Mouse (Mus musculus): ENCODE measurements around the gene Rbfox1. TPM values are rescaled to one million over a fixed set of nuclear protein-coding genes. Genes with fewer than 3 reads are reported as not detected.
A peak's percentile ranks its signal among the peaks of the same experiment; 100 is the strongest.

Gene Rbfox1
- polyA plus RNA-seq, 1 experiment from 2014 or later, result 0.71 TPM

DNA sequence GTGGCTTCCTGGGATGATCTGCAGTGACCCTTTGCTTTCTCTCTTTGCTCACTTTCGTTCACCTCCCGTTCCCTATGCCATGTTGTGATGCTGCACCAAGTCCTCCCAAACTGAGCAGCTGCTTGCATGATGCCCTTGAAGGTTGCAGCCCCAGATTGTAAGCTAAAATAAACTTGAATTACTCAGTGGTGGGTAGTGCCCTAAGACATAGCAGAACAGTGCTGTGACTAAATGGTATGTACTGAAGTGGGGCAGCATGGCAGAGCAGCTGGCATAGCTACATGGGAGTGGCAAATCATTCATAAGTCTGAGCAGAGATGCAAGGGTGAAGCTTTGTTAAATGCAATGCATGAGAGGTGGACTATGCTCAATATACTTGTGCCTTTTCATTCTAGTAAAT, 307.2 kb downstream of the Rbfox1 start:
- WGBS, result 82% methylated on average over 2 of the region's 2 CpGs
- Histone ChIP-seq H3K4me3 (no peak overlapping the region), H3K9me3 (no peaks in the 10 kb centered on the region), H3K27me3 (ENCODE audit: poor library complexity, severe bottlenecking) (no peaks in the 10 kb centered on the region), H3K27ac (no peak overlapping the region), H3K36me3 (replicated peaks) (no peaks in the 10 kb centered on the region), H3K4me1 (no peaks in the 10 kb centered on the region)
- DNase-seq (ENCODE audit: extremely low spot score, low spot score), result no peak

DNA sequence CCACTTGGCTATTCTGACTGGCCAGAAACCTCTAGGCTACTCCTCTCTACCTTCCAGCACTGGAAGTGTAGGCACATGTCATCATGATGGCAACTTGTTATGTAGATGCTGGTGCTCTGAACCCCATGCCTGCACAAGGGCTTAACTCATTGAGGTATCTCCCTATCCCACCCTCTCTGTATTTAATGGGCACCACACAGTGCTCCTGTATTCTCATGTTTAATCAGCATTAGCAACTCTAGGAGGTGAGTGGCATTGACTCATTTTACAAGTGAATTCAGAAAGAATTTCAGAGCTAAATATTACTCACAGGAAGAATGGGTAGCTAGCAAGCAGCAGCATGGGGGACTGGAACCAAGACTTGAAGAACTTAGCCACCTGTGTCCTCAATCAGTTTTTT, 321.3 kb downstream of the Rbfox1 start:
- Histone ChIP-seq H3K4me1 (no peaks in the 10 kb centered on the region), H3K9me3 (no peaks in the 10 kb centered on the region), H3K27me3 (ENCODE audit: poor library complexity, severe bottlenecking) (no peaks in the 10 kb centered on the region), H3K27ac (no peak overlapping the region), H3K36me3 (replicated peaks) (no peaks in the 10 kb centered on the region), H3K4me3 (no peak overlapping the region)
- DNase-seq (ENCODE audit: extremely low spot score, low spot score), result no peak

DNA sequence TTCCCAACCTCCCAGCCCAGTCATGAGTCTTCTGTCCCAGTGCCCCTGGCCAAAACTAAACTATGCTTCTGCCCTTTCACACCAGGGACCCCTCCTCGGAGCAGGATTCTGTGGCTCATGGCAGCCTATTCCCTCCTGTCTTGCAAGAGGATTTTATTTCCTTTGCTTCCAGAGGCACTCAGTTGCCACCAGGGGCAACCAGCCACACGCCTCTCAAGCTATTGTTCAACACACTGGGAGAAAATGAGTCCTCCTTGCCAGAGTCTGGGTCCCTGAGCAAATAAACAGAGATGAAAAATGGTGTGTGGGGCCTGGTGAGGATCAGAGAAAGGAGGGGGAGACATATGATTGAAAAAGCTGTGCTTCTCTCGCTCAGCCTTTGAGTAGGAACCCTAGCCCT, 327.8 kb downstream of the Rbfox1 start:
- H3K27ac ChIP-seq, result peak overlapping the region; percentile 48; the same call in 1 of the 2 replicates
- no peaks in the 10 kb centered on the region for H3K36me3 ChIP-seq (replicated peaks)
- DNase-seq (ENCODE audit: extremely low spot score, low spot score), result peak; percentile 16
- no peak overlapping the region for H3K4me3 ChIP-seq
- peaks cover 16% of the 10 kb centered on the region for H3K4me1 ChIP-seq
- WGBS, result 29% methylated on average over 3 of the region's 3 CpGs
- no peaks in the 10 kb centered on the region for H3K9me3 ChIP-seq
- no peaks in the 10 kb centered on the region for H3K27me3 ChIP-seq (ENCODE audit: poor library complexity, severe bottlenecking)

DNA sequence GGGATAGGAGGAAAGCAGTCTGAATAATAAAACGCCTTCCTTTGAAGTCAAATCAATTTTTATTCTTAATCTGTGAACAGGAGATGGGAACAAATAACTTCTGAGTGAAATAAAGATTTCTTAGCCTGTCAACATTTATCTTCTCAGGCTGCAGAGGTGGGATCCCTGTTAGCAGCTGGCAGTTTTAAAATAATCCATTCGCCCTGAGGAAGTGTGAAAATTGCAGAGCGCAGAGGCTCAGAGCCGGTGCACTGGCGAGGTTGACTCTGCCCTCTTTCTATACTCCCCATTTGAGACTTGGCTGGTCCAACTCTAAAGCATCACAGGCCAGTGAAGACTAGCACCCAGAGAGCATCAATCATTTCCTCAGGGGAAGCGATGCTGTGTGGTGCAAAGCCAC, 342.3 kb downstream of the Rbfox1 start:
- WGBS, result 84% methylated on average over 6 of the region's 6 CpGs
- Histone ChIP-seq H3K27ac (no peak overlapping the region), H3K4me3 (no peak overlapping the region), H3K4me1 (no peaks in the 10 kb centered on the region), H3K36me3 (replicated peaks) (no peaks in the 10 kb centered on the region), H3K9me3 (no peaks in the 10 kb centered on the region), H3K27me3 (ENCODE audit: poor library complexity, severe bottlenecking) (no peaks in the 10 kb centered on the region)
- no peak for DNase-seq (ENCODE audit: extremely low spot score, low spot score)

DNA sequence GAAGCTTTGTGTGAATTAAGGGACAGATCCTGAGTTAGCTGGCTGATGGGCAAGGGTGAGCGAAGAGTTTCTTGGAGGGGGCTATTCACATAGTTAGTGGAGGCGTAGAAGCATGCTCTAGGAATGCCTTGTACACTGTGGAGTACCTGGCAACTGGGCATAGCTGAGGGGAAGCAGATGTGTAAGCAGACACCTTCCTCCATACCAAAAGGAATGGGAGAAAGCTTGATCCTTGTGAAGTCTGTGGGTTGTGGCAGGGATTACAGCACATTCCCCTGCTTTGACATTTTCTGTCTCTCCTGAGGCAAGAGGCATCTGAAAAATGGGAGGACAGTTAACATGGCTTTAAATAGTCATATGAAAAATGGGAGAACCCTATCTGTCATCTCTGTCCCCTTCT, 347.8 kb downstream of the Rbfox1 start:
- Histone ChIP-seq H3K27ac (no peak overlapping the region), H3K36me3 (replicated peaks) (no peaks in the 10 kb centered on the region), H3K4me3 (no peak overlapping the region), H3K27me3 (ENCODE audit: poor library complexity, severe bottlenecking) (no peaks in the 10 kb centered on the region), H3K9me3 (no peaks in the 10 kb centered on the region), H3K4me1 (no peaks in the 10 kb centered on the region)
- no peak for DNase-seq (ENCODE audit: extremely low spot score, low spot score)
- 94% methylated on average over 2 of the region's 2 CpGs for WGBS

DNA sequence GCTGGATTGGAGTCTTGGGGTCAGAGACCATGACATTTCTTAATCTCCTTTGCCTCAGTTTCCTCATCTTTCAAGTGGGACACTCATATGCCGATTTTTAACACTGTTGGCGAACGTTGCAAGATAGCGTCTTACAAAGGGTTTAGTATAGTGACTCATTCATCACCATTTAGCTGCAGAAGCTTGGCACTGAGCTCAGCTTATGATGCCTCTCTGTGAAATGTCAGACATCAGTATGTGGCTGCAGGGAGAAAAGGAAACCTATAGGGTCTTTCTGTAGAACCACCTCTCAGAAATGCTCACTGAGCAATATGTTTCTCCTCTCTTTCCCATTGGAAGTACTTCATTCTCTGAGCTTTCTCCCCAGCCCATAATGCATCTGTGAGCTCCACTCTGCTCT, 356.2 kb downstream of the Rbfox1 start:
- Histone ChIP-seq H3K4me3 (no peak overlapping the region), H3K4me1 (no peaks in the 10 kb centered on the region), H3K36me3 (replicated peaks) (no peaks in the 10 kb centered on the region), H3K27ac (no peak overlapping the region), H3K27me3 (ENCODE audit: poor library complexity, severe bottlenecking) (no peaks in the 10 kb centered on the region), H3K9me3 (no peaks in the 10 kb centered on the region)
- no peak for DNase-seq (ENCODE audit: extremely low spot score, low spot score)
- WGBS, result 97% methylated on average over 4 of the region's 4 CpGs

DNA sequence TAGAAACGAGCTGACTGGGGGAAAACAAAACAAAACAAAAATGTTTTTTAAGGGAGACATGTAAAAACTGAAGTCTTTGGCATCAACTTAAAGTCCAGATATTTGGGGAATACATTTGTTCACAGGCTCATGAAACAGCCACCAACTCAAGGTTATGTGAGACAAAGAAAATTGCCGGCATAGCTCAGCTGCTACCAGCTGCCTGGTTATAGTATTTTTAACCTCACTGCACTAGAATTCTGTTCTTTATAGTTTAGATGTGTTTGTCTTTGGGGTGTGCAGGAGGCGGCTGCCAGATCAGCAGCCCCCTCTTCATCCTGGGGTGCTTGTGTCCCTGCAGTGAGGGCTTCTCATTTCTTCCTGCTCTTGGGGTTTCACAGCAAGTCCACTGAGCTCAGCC, 357.3 kb downstream of the Rbfox1 start:
- Histone ChIP-seq H3K27me3 (ENCODE audit: poor library complexity, severe bottlenecking) (no peaks in the 10 kb centered on the region), H3K4me3 (no peak overlapping the region), H3K27ac (no peak overlapping the region), H3K4me1 (no peaks in the 10 kb centered on the region), H3K36me3 (replicated peaks) (no peaks in the 10 kb centered on the region), H3K9me3 (no peaks in the 10 kb centered on the region)
- 83% methylated on average over 3 of the region's 3 CpGs for WGBS
- DNase-seq (ENCODE audit: extremely low spot score, low spot score), result no peak

DNA sequence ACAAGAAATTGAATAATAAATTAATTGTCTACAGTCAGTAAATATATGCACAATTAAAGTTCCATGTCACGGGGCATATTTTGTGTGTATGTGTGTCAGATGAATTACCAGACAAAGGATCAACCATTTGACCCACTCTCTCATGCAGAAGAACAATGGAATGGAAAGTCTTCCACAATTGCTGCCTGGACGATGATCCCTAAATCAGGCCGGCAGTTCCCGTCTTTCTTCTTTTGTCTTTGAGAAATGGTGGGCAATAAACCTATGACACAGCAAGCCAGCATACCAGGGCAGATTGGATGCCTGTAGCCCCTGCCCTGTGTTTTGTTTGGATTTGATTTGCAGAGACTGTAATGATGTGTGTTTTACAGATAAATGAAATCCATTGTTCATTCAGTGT, 362.4 kb downstream of the Rbfox1 start:
- Histone ChIP-seq H3K9me3 (no peaks in the 10 kb centered on the region), H3K4me1 (no peaks in the 10 kb centered on the region), H3K36me3 (replicated peaks) (no peaks in the 10 kb centered on the region), H3K27me3 (ENCODE audit: poor library complexity, severe bottlenecking) (no peaks in the 10 kb centered on the region), H3K27ac (no peak overlapping the region), H3K4me3 (no peak overlapping the region)
- WGBS, result 70% methylated on average over 4 of the region's 4 CpGs
- no peak for DNase-seq (ENCODE audit: extremely low spot score, low spot score)

DNA sequence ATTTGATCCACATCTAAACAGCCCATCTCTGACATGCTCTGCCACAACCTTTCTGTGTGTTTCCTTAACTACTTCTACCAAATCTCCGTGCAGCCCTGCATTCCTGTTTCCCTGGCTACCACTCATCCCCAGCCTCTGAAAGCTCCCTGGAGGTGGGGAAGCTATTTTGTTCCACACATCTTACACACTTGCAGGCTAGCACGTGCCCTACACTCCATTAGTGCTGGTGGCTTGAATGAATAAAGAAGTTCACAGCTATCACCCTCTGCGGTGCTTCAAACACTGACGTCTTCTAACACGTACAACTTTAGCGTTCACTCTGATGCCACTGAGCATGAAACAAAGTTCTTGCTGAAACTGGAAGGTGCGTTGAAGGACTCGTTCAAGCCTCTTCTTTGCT, 379.4 kb downstream of the Rbfox1 start:
- DNase-seq (ENCODE audit: extremely low spot score, low spot score), result no peak
- Histone ChIP-seq H3K4me3 (no peak overlapping the region), H3K4me1 (peaks cover 5% of the 10 kb centered on the region; the same call in 1 of the 2 replicates), H3K9me3 (no peaks in the 10 kb centered on the region), H3K27ac (no peak overlapping the region), H3K36me3 (replicated peaks) (no peaks in the 10 kb centered on the region), H3K27me3 (ENCODE audit: poor library complexity, severe bottlenecking) (no peaks in the 10 kb centered on the region)
- 76% methylated on average over 8 of the region's 8 CpGs for WGBS

DNA sequence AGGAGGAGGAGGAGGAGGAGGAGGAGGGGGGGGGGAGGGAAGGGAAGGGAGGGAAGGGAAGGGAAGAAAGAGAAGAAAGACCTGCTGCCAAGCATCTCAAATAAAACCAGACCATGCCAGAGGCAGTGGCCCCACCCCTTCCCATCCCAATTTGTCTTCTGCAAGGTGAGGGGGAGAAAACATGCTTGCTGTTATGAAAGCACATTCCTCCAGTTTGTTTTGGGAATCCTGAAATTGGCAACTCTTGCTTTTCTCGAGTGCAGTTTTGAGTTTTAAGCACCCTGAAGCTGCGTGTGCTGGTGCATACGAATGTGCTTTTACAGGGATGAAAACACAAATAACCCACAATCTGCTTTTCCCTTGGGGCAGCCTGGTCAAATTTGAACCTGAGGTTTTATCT, 380.5 kb downstream of the Rbfox1 start:
- Histone ChIP-seq H3K27me3 (ENCODE audit: poor library complexity, severe bottlenecking) (no peaks in the 10 kb centered on the region), H3K4me1 (peaks cover 5% of the 10 kb centered on the region; the same call in 1 of the 2 replicates), H3K4me3 (no peak overlapping the region), H3K36me3 (replicated peaks) (no peaks in the 10 kb centered on the region), H3K9me3 (no peaks in the 10 kb centered on the region), H3K27ac (no peak overlapping the region)
- 89% methylated on average over 3 of the region's 3 CpGs for WGBS
- DNase-seq (ENCODE audit: extremely low spot score, low spot score), result no peak

DNA sequence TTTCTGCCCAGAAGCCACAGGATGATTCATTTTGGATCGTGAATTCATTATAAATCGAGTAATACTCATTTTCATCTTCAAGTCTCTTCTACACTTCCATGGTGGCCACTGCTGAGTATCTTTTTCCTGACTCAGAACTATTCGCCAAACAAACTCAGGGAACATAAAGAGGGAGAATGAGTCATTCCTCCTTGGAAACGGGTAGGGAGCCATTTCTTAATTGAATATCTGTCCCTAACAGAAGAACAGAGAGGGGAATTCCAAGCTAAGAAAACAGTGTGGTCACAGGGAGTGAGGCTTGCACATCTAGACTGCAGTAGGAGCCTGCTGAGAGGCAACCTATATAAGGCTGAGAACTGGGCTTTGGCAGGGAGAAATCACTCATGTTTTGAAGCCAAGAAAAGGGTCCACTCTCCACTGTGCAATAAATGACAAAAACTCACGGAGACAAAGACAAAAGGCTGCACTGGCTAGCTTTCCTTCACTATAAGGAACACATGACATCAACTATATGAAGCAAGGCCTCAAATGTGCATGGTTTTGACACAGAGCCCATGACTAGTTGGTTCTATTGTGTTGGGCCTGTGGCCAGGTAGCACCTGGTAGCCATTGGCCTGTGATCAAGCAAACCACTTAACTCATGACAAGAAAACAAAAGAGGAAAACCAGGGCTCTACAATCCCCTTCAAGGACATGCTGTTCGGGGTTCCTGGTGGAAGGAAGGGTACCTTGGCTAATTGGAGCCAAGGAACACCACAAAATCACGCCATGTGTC, 386.6 kb downstream of the Rbfox1 start:
- 82% methylated on average over 7 of the region's 7 CpGs for WGBS
- H3K27me3 ChIP-seq (ENCODE audit: poor library complexity, severe bottlenecking), result no peaks in the 10 kb centered on the region
- H3K27ac ChIP-seq, result no peak overlapping the region
- no peaks in the 10 kb centered on the region for H3K36me3 ChIP-seq (replicated peaks)
- H3K4me3 ChIP-seq, result no peak overlapping the region
- H3K4me1 ChIP-seq, result peaks cover 5% of the 10 kb centered on the region; the same call in 1 of the 2 replicates
- no peaks in the 10 kb centered on the region for H3K9me3 ChIP-seq
- no peak for DNase-seq (ENCODE audit: extremely low spot score, low spot score)

DNA sequence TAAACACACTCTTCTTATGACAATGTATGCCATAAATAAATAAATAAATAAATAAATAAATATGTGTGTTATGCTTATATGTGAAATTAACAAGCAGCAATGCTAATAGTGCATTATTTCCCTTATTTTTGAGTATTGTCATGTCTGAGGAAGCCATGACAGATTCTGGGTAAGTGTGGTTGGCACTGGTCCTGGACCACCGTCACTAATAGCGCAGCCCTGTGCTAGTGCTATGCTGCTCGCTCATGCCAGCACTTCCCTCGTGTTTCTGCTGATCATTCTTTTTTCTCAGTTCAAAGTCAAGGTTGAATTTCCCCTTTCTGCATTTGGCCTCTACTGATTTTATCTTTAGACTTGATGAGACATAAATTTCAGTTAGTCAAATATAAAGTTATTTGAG, 398.3 kb downstream of the Rbfox1 start:
- H3K4me3 ChIP-seq, result no peak overlapping the region
- H3K9me3 ChIP-seq, result no peaks in the 10 kb centered on the region
- DNase-seq (ENCODE audit: extremely low spot score, low spot score), result no peak
- WGBS, result 91% methylated on average over 4 of the region's 4 CpGs
- peaks cover 17% of the 10 kb centered on the region; the same call in 1 of the 2 replicates for H3K4me1 ChIP-seq
- no peaks in the 10 kb centered on the region for H3K27me3 ChIP-seq (ENCODE audit: poor library complexity, severe bottlenecking)
- no peak overlapping the region for H3K27ac ChIP-seq
- H3K36me3 ChIP-seq (replicated peaks), result no peaks in the 10 kb centered on the region

DNA sequence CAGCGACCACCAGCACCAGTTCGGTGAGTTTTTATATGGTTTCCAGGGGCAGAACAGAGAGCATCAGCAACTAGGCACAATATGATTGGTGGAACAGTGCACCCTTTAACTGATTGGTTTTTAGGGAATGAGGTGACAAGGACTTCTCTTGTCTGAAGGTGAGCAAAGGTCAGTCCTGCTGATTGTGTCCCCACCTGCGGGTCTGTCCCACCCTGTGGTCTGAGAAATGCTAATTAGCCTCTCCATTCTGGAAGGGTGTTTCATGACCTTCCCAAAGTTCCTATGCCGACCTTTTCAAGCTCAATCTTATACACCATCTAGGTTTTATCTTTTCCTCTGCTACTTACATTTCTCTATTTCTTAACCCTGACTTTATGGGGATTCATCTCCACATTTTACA, 399.2 kb downstream of the Rbfox1 start:
- no peak overlapping the region for H3K4me3 ChIP-seq
- peaks cover 17% of the 10 kb centered on the region; the same call in 1 of the 2 replicates for H3K4me1 ChIP-seq
- H3K27ac ChIP-seq, result no peak overlapping the region
- no peaks in the 10 kb centered on the region for H3K9me3 ChIP-seq
- no peaks in the 10 kb centered on the region for H3K36me3 ChIP-seq (replicated peaks)
- 53% methylated on average over 4 of the region's 4 CpGs for WGBS
- DNase-seq (ENCODE audit: extremely low spot score, low spot score), result no peak
- no peaks in the 10 kb centered on the region for H3K27me3 ChIP-seq (ENCODE audit: poor library complexity, severe bottlenecking)

DNA sequence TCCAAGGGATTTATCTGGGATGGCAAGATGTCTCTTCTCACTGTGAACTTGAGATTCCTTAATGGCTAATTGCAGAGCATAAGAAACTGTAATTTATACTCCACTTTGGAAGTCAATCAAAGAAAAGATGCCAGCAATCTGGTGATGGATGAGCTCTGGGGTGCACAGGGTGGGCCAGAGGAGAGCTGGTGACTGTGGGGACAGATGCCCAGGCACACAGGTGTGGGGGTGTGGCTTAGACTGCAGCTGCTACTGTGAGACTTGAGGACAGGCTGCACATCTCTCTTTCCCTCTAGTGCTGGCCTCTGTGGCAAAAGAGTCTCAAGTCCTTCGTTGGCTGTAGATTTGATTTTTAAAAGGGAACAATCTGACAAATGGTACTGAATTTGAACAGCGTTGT, 402.5 kb downstream of the Rbfox1 start:
- no peak overlapping the region for H3K27ac ChIP-seq
- no peaks in the 10 kb centered on the region for H3K36me3 ChIP-seq (replicated peaks)
- 68% methylated on average over 2 of the region's 2 CpGs for WGBS
- H3K9me3 ChIP-seq, result no peaks in the 10 kb centered on the region
- H3K4me1 ChIP-seq, result peaks cover 17% of the 10 kb centered on the region; the same call in 1 of the 2 replicates
- no peak overlapping the region for H3K4me3 ChIP-seq
- no peak for DNase-seq (ENCODE audit: extremely low spot score, low spot score)
- H3K27me3 ChIP-seq (ENCODE audit: poor library complexity, severe bottlenecking), result no peaks in the 10 kb centered on the region

Data from forebrain, embryonic 10.5 days (tissue).